In genomic region chr2:31501448-31502130, GRCm38 (mm10) we compare ENCODE assay signal across 10 mouse cellular contexts. TPM values are rescaled to one million over a fixed set of nuclear protein-coding genes. Genes with fewer than 3 reads are reported as not detected.
A peak's percentile ranks its signal among the peaks of the same experiment; 100 is the strongest.
DNase-seq lines count a peak whose midpoint lies in the region; ATAC-seq and TF ChIP-seq lines count a peak whose summit lies in the region.
"Had no signal": no experiment of that assay in that cellular context is flagged by ENCODE, and none has a peak within 500 bp of the region (broad histone marks: within the 10 kb centered on the region; RNA-seq: fewer than 3 reads in every experiment).

No protein-coding gene starts in this region.

- no peak overlapping the region for H3K27ac ChIP-seq in hindbrain, embryonic 14.5 days
- no peak overlapping the region for H3K27ac ChIP-seq in hindbrain, embryonic 12.5 days
- no peak overlapping the region for H3K27ac ChIP-seq in kidney, adult 2 months (ENCODE audit: insufficient read depth, low read depth, low read length)
- H3K27ac ChIP-seq: heart, embryonic 15.5 days; limb, embryonic 13.5 days had no signal

- peaks cover 76% of the 10 kb centered on the region for H3K27me3 ChIP-seq in hindbrain, embryonic 14.5 days (ENCODE audit: control insufficient read depth, insufficient read depth, low read length)
- peaks cover 85% of the 10 kb centered on the region for H3K27me3 ChIP-seq in hindbrain, embryonic 12.5 days
- peaks cover 6% of the 10 kb centered on the region; the same call in 1 of the 2 replicates for H3K27me3 ChIP-seq in E14TG2a.4 (ENCODE audit: insufficient read depth, low read length)
- H3K27me3 ChIP-seq in kidney, adult 2 months (replicated peaks; ENCODE audit: control insufficient read depth, insufficient read depth, low read length) = no peaks in the 10 kb centered on the region

- TF ChIP-seq CTCF in E14TG2a.4 (conservative IDR thresholded peaks at IDR 0.05; ENCODE audit: low read length) = peak; percentile 14; the same call in 1 of the 2 replicates
- TF ChIP-seq CTCF in brain, embryonic 14.5 days (IDR thresholded peaks at IDR 0.05; ENCODE audit: borderline replicate concordance, extremely low read depth, insufficient read depth, insufficient read length) = peak; percentile 23; the same call in 1 of the 2 replicates
- TF ChIP-seq CTCF in kidney, adult 2 months (conservative IDR thresholded peaks at IDR 0.05; ENCODE audit: insufficient read depth, insufficient read length, low read depth, low read length) = no peak

- WGBS in hindbrain, embryonic 14.5 days = 47% methylated on average over 20 of the region's 20 CpGs
- 48% methylated on average over 20 of the region's 20 CpGs for WGBS in hindbrain, embryonic 12.5 days
- 49% methylated on average over 20 of the region's 20 CpGs for WGBS in kidney, adult 2 months

- no peak for ATAC-seq in hindbrain, embryonic 14.5 days (ENCODE audit: low FRiP score)
- ATAC-seq in hindbrain, embryonic 12.5 days (ENCODE audit: low FRiP score) = no peak
- no peak for ATAC-seq in megakaryocyte progenitor cell, adult 5-6 weeks (replicated peaks; ENCODE audit: poor library complexity)

- no peak overlapping the region for H3K4me3 ChIP-seq in hindbrain, embryonic 14.5 days (replicated peaks; ENCODE audit: low read length)
- no peak overlapping the region for H3K4me3 ChIP-seq in hindbrain, embryonic 12.5 days
- 0 out of 2 replicates have a peak overlapping the region, but pooled peaks have one; percentile 8 for H3K4me3 ChIP-seq in E14TG2a.4 (replicated peaks; ENCODE audit: low read length)
- no peak overlapping the region for H3K4me3 ChIP-seq in kidney, adult 2 months (ENCODE audit: insufficient read depth, low read depth, low read length)
- H3K4me3 ChIP-seq: heart, embryonic 15.5 days; limb, embryonic 13.5 days had no signal

- H3K4me1 ChIP-seq in hindbrain, embryonic 14.5 days (replicated peaks; ENCODE audit: control insufficient read depth, insufficient read depth, low read length) = peaks cover 49% of the 10 kb centered on the region
- H3K4me1 ChIP-seq in hindbrain, embryonic 12.5 days = peaks cover 89% of the 10 kb centered on the region
- peaks cover 95% of the 10 kb centered on the region for H3K4me1 ChIP-seq in E14TG2a.4 (replicated peaks; ENCODE audit: low read depth, low read length)
- H3K4me1 ChIP-seq in kidney, adult 2 months (ENCODE audit: control insufficient read depth, insufficient read depth, low read length) = no peaks in the 10 kb centered on the region
- H3K4me1 ChIP-seq: heart, embryonic 15.5 days had no signal

- H3K9me3 ChIP-seq in hindbrain, embryonic 14.5 days (ENCODE audit: control insufficient read depth, low read length) = no peaks in the 10 kb centered on the region
- no peaks in the 10 kb centered on the region for H3K9me3 ChIP-seq in hindbrain, embryonic 12.5 days (replicated peaks)
- H3K9me3 ChIP-seq in E14TG2a.4 (ENCODE audit: low read length) = no peaks in the 10 kb centered on the region
- H3K9me3 ChIP-seq: heart, embryonic 15.5 days; limb, embryonic 13.5 days had no signal

- peak; percentile 53 for DNase-seq in hindbrain, embryonic 14.5 days (ENCODE audit: low spot score)
- peak; percentile 79 for DNase-seq in brain, embryonic 14.5 days (ENCODE audit: low read depth)
- DNase-seq in kidney, adult 2 months = peak; percentile 60
- DNase-seq in right cerebral cortex, postnatal 4 days = no peak
- no peak for DNase-seq in thymus, postnatal 10 days (ENCODE audit: low spot score in 2 of 2)

- H3K36me3 ChIP-seq in hindbrain, embryonic 14.5 days (replicated peaks; ENCODE audit: control insufficient read depth, insufficient read depth) = no peaks in the 10 kb centered on the region
- H3K36me3 ChIP-seq in hindbrain, embryonic 12.5 days = no peaks in the 10 kb centered on the region
- H3K36me3 ChIP-seq in E14TG2a.4 (ENCODE audit: insufficient read depth, low read length) = peaks cover 87% of the 10 kb centered on the region
- peaks cover 22% of the 10 kb centered on the region; the same call in 1 of the 2 replicates for H3K36me3 ChIP-seq in kidney, adult 2 months (ENCODE audit: control insufficient read depth, insufficient read depth, low read length)
- H3K36me3 ChIP-seq: heart, embryonic 15.5 days; limb, embryonic 13.5 days had no signal

- H3K9ac ChIP-seq in hindbrain, embryonic 14.5 days = no peak overlapping the region
- H3K9ac ChIP-seq in hindbrain, embryonic 12.5 days = no peak overlapping the region
- H3K9ac ChIP-seq: heart, embryonic 15.5 days; limb, embryonic 13.5 days had no signal

- no peak for TF ChIP-seq POLR2A in brain, embryonic 14.5 days (IDR thresholded peaks at IDR 0.05; ENCODE audit: borderline replicate concordance, extremely low read depth, insufficient read depth, insufficient read length, poor library complexity, severe bottlenecking)
- no peak for TF ChIP-seq POLR2A in kidney, adult 2 months (IDR thresholded peaks at IDR 0.05; ENCODE audit: low read depth, low read length)

- H3K4me2 ChIP-seq in hindbrain, embryonic 14.5 days (replicated peaks) = no peak overlapping the region
- no peak overlapping the region for H3K4me2 ChIP-seq in hindbrain, embryonic 12.5 days (replicated peaks)
- H3K4me2 ChIP-seq: heart, embryonic 15.5 days; limb, embryonic 13.5 days had no signal

RNA-seq across cellular contexts. Expression of gene Ass1, which starts 31.6 kb away (rescaled TPM):
- polyA plus RNA-seq in hindbrain, embryonic 14.5 days (2014; fragmentation: Nextera tagmentation; extraction: Ambion mirVana) = 6.1 and 8.0 TPM in 2 replicates
- 7.2 and 7.7 TPM in 2 replicates for polyA plus RNA-seq in hindbrain, embryonic 12.5 days (2016; fragmentation: Nextera tagmentation; extraction: Ambion mirVana)
- polyA plus RNA-seq in brain, embryonic 14.5 days (2012; rRNA removed) = 6.8 and 8.5 TPM in 2 replicates
- 2,247 and 2,656 TPM in 2 replicates for polyA plus RNA-seq in kidney, adult 2 months (2012; rRNA removed)
- total RNA-seq in megakaryocyte progenitor cell, adult 5-6 weeks (2015) = 78.4 and 100 TPM in 2 replicates
- 118 and 127 TPM in 2 replicates for total RNA-seq in megakaryocyte progenitor cell, adult 5-6 weeks (2017)

Comparison
In these comparisons a context has a peak if more than half of its experiments do, and no peak if none do; other contexts are left out.
1. DNase-seq: peak in hindbrain, embryonic 14.5 days (single experiment), brain, embryonic 14.5 days (single experiment) and kidney, adult 2 months (single experiment); none in right cerebral cortex, postnatal 4 days (single experiment) and thymus, postnatal 10 days (0 of 2).
2. RNA of gene Ass1, which starts 31.6 kb away (polyA plus RNA-seq): 2,247 to 2,656 TPM in kidney, adult 2 months; 7.2 to 7.7 TPM in hindbrain, embryonic 12.5 days, 6.8 to 8.5 TPM in brain, embryonic 14.5 days and 6.1 to 8.0 TPM in hindbrain, embryonic 14.5 days; every median in the first group is over 100 times any median in the second.